Mouse (Mus musculus) gastrocnemius, postnatal 25 days (tissue): ENCODE data around the gene Mri1. TPM values are rescaled to one million over a fixed set of nuclear protein-coding genes. Genes with fewer than 3 reads are reported as not detected.
A peak's percentile ranks its signal among the peaks of the same experiment; 100 is the strongest.

Experiments used
- DNase-seq: peaks from one replicate; pipeline ENCODE4 v3.0.0; 2022
- long read RNA-seq, 2 experiments: library from polyadenylated mRNA; stranded (forward); transcript quantifications; one replicate each; pipeline ENCODE4 v2.0.0; 2021
- total RNA-seq, 2 experiments: library from RNA; stranded (reverse); gene quantifications; 1 replicate in 1 of 2; 2 replicates in 1 of 2; pipeline ENCODE4 v1.2.3; 2021

The Mri1 gene
- total RNA-seq, result 10 to 100 TPM; 10.1 to 16.5 TPM
- long read RNA-seq, experiment 1, transcript Mri1-203 (5 exons, 2,819 nt), result major isoform, 25 of 27 reads
- long read RNA-seq, experiment 1, partial matches to known transcripts, result 0 of 27 reads
- long read RNA-seq, experiment 1, other reads (novel, unspliced or antisense), result 2 of 27 reads
- long read RNA-seq, experiment 2, transcript Mri1-203 (5 exons, 2,819 nt), result major isoform, 18 of 22 reads
- long read RNA-seq, experiment 2, partial matches to known transcripts, result 1 of 22 reads
- long read RNA-seq, experiment 2, other reads (novel, unspliced or antisense), result 3 of 22 reads

DNA sequence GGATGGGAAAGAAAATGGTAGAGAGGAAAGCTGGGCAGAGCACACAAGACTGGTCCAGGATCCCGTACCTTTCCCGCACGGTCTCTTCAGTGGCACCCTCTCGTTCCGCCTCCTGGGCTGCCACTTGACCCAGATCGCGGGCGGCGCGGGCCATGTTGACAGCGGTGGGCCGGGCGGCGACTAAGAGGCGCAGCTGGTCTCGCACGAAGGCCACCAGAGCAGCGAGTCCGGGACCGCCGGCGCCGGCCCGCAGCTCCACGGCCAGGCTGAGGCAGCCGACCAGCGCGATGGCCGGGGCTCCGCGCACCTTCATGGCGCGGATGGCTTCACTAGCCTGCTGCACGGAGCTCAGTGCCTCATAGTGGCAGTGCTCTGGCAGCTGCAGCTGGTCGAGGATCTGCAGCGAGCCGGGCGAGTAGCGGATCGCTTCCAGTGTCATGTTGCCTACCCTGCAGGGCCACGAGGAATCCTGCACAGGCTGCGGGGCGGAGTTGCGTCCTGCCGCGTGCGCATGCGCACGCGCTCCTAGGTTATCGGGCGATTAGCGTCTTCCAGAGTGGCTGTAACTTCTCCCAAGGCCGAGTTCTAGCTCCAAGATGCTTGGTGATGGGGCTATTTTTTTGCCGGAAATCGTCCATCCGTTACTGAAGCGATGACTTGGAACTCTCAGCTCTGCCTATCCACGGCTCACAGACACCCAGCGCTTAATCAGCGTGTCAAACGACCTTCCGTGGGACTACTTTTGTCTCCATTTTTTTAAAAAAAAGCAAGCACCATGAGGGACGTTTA, at the start of gene Mri1:
Gene Mri1 (minus strand): TSS at position 505 of the 789 bp plus-strand sequence.
- DNase-seq, result peak; percentile 86

GRCm38 (mm10) chr8:84303951-84304350, 46.8 kb upstream of the Mri1 start:
- DNase-seq, result no peak

GRCm38 (mm10) chr8:84297029-84297785, 40.1 kb upstream of the Mri1 start:
- DNase-seq, result no peak

GRCm38 (mm10) chr8:84291688-84292087, 34.6 kb upstream of the Mri1 start:
- no peak for DNase-seq

- no peak for DNase-seq
These were observed 34.0 kb upstream of the Mri1 start for GRCm38 (mm10) chr8:84291086-84291485.

GRCm38 (mm10) chr8:84288892-84289291, 31.8 kb upstream of the Mri1 start:
- no peak for DNase-seq

GRCm38 (mm10) chr8:84285665-84286064, 28.5 kb upstream of the Mri1 start:
- peak; percentile 18 for DNase-seq

DNA sequence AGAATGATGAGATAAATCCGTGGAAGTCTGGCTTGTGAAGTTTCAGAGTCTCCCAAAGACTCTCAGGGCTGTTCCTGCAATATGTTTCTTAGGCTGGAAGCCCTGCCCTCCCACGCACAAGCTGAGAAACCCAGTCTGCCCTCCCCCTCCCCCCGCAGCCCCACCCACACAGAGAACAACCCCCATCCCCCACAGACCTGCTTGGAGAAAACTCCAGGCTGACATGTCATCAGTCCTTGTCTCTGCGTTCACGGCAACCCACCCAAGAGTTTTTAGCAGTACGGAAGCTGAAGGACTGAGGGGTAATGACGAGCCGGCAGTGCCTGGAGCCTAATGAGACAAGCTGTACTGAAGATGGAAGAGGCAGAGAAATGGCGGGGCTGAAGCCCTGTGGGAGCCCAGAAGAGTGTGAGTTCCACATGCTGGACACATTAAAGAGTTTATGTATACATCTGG, 27.5 kb upstream of the Mri1 start:
- peak; percentile 43 for DNase-seq

- no peak for DNase-seq
These were observed 23.7 kb upstream of the Mri1 start for GRCm38 (mm10) chr8:84280777-84281176.

- no peak for DNase-seq
These were observed 19.3 kb upstream of the Mri1 start for GRCm38 (mm10) chr8:84276447-84276846.

DNA sequence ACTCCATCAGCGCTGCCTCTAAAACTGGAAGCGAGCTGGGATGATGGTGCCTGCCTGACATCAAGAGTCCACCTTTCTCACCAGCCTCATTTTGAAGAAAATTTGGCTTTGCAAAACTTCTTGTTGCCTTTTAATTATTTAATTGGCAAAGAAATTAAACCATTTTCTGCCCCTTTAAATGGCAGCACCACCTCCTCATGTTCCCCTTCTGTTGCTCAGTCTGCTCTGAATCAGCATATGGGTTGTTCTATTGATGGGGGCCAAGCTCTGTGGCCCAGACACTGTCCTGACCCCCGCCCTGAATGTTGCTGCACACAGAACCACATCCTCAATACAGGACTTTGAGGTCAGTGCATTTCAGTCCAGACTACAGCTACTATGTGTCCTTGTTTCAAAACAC, 16.8 kb upstream of the Mri1 start:
- no peak for DNase-seq

GRCm38 (mm10) chr8:84272302-84272701, 15.2 kb upstream of the Mri1 start:
- DNase-seq, result no peak

- DNase-seq, result peak; percentile 100
These were observed 13.0 kb upstream of the Mri1 start, which contains the start of gene Ccdc130 for GRCm38 (mm10) chr8:84269950-84270773. Ccdc130 (minus strand) TSS chr8:84270380.

DNA sequence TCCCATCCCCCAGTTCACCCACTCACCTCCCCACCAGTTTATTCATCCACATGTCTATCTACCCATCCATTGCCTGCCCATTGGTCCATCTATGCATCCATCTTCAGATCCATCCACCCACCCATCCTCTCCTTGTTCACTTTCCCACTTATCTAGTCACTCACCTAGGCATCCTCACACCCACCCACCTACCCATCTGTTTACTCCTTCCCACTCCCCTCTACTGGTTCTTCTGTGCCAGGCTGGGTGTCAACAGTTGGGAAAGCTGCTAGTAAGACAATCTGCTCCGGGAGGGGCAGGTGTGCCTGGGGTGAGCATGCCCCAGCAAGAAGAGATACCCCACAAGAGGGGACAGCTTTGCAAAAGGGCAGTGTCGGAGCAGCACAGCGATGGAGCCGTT, 4.0 kb upstream of the Mri1 start:
- no peak for DNase-seq

- DNase-seq, result no peak
These were observed 686 bp downstream of the Mri1 start for GRCm38 (mm10) chr8:84256458-84256821.

- no peak for DNase-seq
These were observed 1.3 kb downstream of the Mri1 start for GRCm38 (mm10) chr8:84255858-84256257.

DNA sequence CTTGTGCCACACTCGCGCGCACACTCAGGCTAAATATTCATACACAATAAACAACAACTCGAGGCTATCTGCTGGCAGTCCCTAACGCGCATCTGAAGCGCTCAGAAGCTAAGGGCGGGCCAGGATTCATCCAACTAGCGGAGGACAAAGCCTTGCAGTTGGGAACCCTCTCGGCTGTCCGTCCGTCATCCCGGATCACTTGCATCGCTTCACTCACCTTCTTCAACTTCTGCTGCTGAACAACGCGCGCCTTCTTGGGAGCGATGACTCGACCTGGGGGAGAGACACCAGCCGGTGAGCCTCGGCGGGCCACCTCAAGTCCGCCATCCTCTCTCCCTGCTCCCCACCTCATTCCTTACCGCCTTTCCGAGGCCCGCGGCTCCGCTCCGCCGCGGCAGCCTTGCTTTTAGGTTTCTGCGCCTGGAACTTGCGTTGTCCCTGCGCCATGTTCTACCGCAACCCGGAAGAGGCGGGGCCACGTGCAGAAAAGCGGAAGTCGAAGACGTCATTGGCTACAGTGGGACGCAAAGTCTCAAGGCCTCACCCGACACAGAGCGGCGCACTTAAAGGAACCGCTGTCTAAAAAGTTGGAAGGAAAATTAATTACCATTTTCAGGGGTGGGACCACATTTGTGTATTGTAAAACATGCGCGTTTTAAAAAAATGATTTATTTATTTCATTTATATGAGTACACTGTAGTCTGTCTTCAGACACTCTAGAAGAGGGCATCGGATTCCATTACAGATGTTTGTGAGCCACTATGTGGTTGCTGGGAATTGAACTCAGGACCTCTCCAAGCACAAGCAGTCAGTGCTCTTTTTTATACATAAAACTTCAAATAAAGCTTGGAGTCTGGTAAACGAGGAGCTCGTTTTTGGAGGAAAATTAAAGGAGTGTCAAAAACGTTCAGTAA, 7.6 kb downstream of the Mri1 start, which contains the start of gene D8Ertd738e:
Gene D8Ertd738e (minus strand): TSS at position 463 of the 914 bp plus-strand sequence.
- peak; percentile 81 for DNase-seq

- DNase-seq, result no peak
These were observed 15.3 kb downstream of the Mri1 start for GRCm38 (mm10) chr8:84241821-84242220.

GRCm38 (mm10) chr8:84241167-84241566, 16.0 kb downstream of the Mri1 start:
- DNase-seq, result no peak

- DNase-seq, result no peak
These were observed 19.4 kb downstream of the Mri1 start for GRCm38 (mm10) chr8:84237542-84238229.
